24 mouse cellular contexts compared by ENCODE assay signal in the genomic region with DNA sequence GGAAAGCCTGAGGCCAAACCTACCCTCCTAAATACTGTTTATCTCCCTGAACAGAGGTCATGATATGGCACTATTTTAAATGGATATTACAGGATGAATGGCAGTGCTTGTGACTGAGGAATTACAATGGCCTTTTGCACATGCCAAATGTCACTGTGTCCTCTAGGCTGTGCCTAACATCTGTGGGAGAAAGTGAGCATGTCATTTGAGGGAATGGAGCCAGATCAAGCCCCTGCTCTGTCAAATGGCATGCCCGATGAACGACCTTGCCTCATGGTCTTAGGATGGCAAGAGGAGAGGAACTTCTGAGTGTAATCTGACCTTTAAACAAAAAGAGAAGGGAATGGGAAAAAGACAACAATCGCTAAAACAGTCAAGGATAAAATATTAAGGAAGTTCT.
DNase-seq lines count a peak whose midpoint lies in the region; ATAC-seq lines count a peak whose summit lies in the region.
"Had no signal": no experiment of that assay in that cellular context is flagged by ENCODE, and none has a peak within 500 bp of the region (broad histone marks: within the 10 kb centered on the region; RNA-seq: fewer than 3 reads in every experiment).

No protein-coding gene starts in this region.

- intact Hi-C loops in heart, postnatal 10 days (cut with DNase I): no loop called here

- DNase-seq in cerebellum, postnatal 10 days: peak; percentile 25 to 33
- no peak for DNase-seq in cerebellum, adult 8-10 months
- peak; percentile 22 to 26 for DNase-seq in heart, postnatal 10 days
- DNase-seq in ZHBTc4 (ENCODE audit: low read depth, low spot score): peak; percentile 3
- peak; percentile 16 for DNase-seq in adrenal gland, postnatal 25 days
- DNase-seq in lung, postnatal 36 days: no peak
- DNase-seq: cerebellum, adult 11 months; cerebellum, postnatal 14 days; gastrocnemius, adult 2 months; kidney, adult 18-20 months; kidney, postnatal 4 days; liver, embryonic 13.5 days; lung, adult 2 months; lung, postnatal 14 days; midbrain, embryonic 14.5 days; right cerebral cortex, postnatal 14 days; spleen, adult 18-20 months had no signal

- no peak overlapping the region for H3K9ac ChIP-seq in heart, embryonic 12.5 days
- H3K9ac ChIP-seq: embryonic facial prominence, embryonic 15.5 days; liver, embryonic 13.5 days had no signal

- H3K4me2 ChIP-seq in heart, embryonic 12.5 days: no peak overlapping the region
- H3K4me2 ChIP-seq: embryonic facial prominence, embryonic 15.5 days; liver, embryonic 13.5 days had no signal

- ATAC-seq in heart, embryonic 12.5 days (ENCODE audit: insufficient number of reproducible peaks, low FRiP score): no peak
- ATAC-seq in inflammation-experienced regulatory T-cells, adult 6 months: no peak
- ATAC-seq: forebrain, embryonic 14.5 days; hindbrain, postnatal 0 days had no signal

- WGBS in heart, embryonic 12.5 days: 62% methylated on average over 3 of the region's 3 CpGs

- no peak overlapping the region for H3K4me3 ChIP-seq in heart, embryonic 12.5 days
- H3K4me3 ChIP-seq: embryonic facial prominence, embryonic 15.5 days; gastrocnemius, adult 2 months; heart, embryonic 10.5 days; liver, embryonic 13.5 days; megakaryocyte, embryonic 14.5 days had no signal

- H3K27ac ChIP-seq in heart, embryonic 12.5 days (ENCODE audit: poor library complexity, severe bottlenecking): no peak overlapping the region
- H3K27ac ChIP-seq: embryonic facial prominence, embryonic 15.5 days; gastrocnemius, adult 2 months; heart, embryonic 10.5 days; hindbrain, postnatal 0 days; liver, embryonic 13.5 days had no signal

- no peaks in the 10 kb centered on the region for H3K9me3 ChIP-seq in heart, embryonic 12.5 days (replicated peaks)
- H3K9me3 ChIP-seq: embryonic facial prominence, embryonic 15.5 days; heart, embryonic 10.5 days; liver, embryonic 13.5 days; megakaryocyte, embryonic 14.5 days had no signal

- no peaks in the 10 kb centered on the region for H3K36me3 ChIP-seq in heart, embryonic 12.5 days
- H3K36me3 ChIP-seq: embryonic facial prominence, embryonic 15.5 days; heart, embryonic 10.5 days; liver, embryonic 13.5 days had no signal

- H3K27me3 ChIP-seq in heart, embryonic 12.5 days (replicated peaks): no peaks in the 10 kb centered on the region
- H3K27me3 ChIP-seq: embryonic facial prominence, embryonic 15.5 days; liver, embryonic 13.5 days had no signal

- no peaks in the 10 kb centered on the region; the same call in 1 of the 2 replicates for H3K4me1 ChIP-seq in heart, embryonic 12.5 days (replicated peaks)
- H3K4me1 ChIP-seq: heart, embryonic 10.5 days; liver, embryonic 13.5 days had no signal

Comparison
In these comparisons a context has a peak if more than half of its experiments do, and no peak if none do; other contexts are left out.
1. DNase-seq: peak in cerebellum, postnatal 10 days (2 of 2), heart, postnatal 10 days (2 of 2), ZHBTc4 (single experiment) and adrenal gland, postnatal 25 days (single experiment); none in cerebellum, adult 8-10 months (single experiment) and lung, postnatal 36 days (single experiment).